Mouse (Mus musculus) hindbrain, embryonic 16.5 days (tissue): ENCODE measurements at regions not wholly inside any gene's neighbourhood (a gene's known extent, or its start where the extent isn't known, plus 50 kb on each side); places are given as distances from the start of the nearest gene placed in this dataset.
"Not testable (repeated sequence)": the region's sequence is repeated elsewhere in the genome, so short reads cannot be mapped to it uniquely, and the experiment has no call there.

Source experiments
- ATAC-seq: fragments of 200-750 bp; cut with Nextera tagmentation; 2 replicates; pipeline ENCODE4 v1.8.0; 2017; ENCODE audit warnings: moderate TSS enrichment, moderate library complexity
- H3K27ac ChIP-seq: fragments of 300-500 bp; sonication (generic); 2 replicates; pipeline ENCODE4 v1.5.1; 2014; ENCODE audit warnings: low read depth, mild to moderate bottlenecking, control low read depth, low read length, moderate library complexity
- H3K27me3 ChIP-seq: fragments of 300-500 bp; sonication (generic); replicated peaks from 2 replicates; pipeline ENCODE4 v1.6.1; 2014; ENCODE audit warnings: low read length; ENCODE audit not compliant: control insufficient read depth, insufficient read depth
- H3K36me3 ChIP-seq: fragments of 300-500 bp; sonication (generic); 2 replicates; pipeline ENCODE4 v1.6.1; 2014; ENCODE audit warnings: mild to moderate bottlenecking, low read length, moderate library complexity, mixed read lengths; ENCODE audit not compliant: control insufficient read depth, insufficient read depth
- H3K4me1 ChIP-seq: fragments of 300-500 bp; sonication (generic); 2 replicates; pipeline ENCODE4 v1.6.1; 2014; ENCODE audit warnings: low read depth, low read length; ENCODE audit not compliant: control insufficient read depth, insufficient read depth
- H3K4me2 ChIP-seq: fragments of 300-500 bp; sonication (generic); 2 replicates; pipeline ENCODE4 v1.6.1; 2014; ENCODE audit warnings: mild to moderate bottlenecking, low read length, control low read depth, moderate library complexity
- H3K4me3 ChIP-seq: fragments of 300-500 bp; sonication (generic); 2 replicates; pipeline ENCODE4 v1.5.1; 2014; ENCODE audit warnings: mild to moderate bottlenecking, low read length, control low read depth, moderate library complexity
- H3K9ac ChIP-seq: fragments of 300-500 bp; sonication (generic); 2 replicates; pipeline ENCODE4 v1.6.1; 2014; ENCODE audit warnings: low read depth, mild to moderate bottlenecking, control low read depth, low read length, moderate library complexity
- H3K9me3 ChIP-seq: fragments of 300-500 bp; sonication (generic); 2 replicates; pipeline ENCODE4 v1.6.1; 2014; ENCODE audit warnings: mild to moderate bottlenecking, low read length, moderate library complexity; ENCODE audit not compliant: control insufficient read depth
- WGBS: fragments of 180-500 bp; shearing (Covaris S2); extraction: QIAGEN DNeasy Blood & Tissue Kit; methylation state at CpG from one replicate; pipeline ENCODE4 v1.1.7; 2014; 5-methylcytosine and 5-hydroxymethylcytosine counted together

GRCm38 (mm10) chr6:19855476-19855875, 989.4 kb downstream of the Ankrd7 start:
- H3K4me1 ChIP-seq, H3K27ac ChIP-seq, H3K9me3 ChIP-seq, H3K4me3 ChIP-seq, ATAC-seq, H3K4me2 ChIP-seq, H3K36me3 ChIP-seq, H3K9ac ChIP-seq, H3K27me3 ChIP-seq: not testable (repeated sequence)
- no CpG with 5 or more reads among the region's 1 CpGs for WGBS

DNA sequence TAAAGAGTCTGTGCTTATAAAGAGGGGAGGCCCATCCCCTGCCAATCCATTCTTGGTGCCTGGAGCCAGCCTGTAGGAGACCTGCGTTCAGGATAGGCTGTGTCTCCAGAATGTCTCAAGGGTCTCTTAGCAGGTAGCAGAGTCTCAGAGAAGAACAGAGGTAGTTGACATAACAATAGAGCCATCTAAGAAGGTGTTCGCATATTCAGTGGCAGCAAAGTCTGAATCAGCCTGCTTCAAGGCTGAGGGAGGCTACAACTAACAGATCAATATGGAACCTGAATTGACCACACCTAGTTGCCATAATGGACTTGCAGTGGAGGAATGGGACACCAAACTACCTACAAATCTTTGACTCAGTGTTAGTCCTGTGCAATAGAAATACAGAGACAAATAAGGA, 998.0 kb downstream of the Ankrd7 start:
- ATAC-seq, result no peak
- no peaks in the 10 kb centered on the region for H3K27me3 ChIP-seq
- H3K4me2 ChIP-seq, result no peak overlapping the region
- no peak overlapping the region for H3K9ac ChIP-seq
- 93% methylated on average over 2 of the region's 2 CpGs for WGBS
- no peak overlapping the region for H3K27ac ChIP-seq
- H3K4me3 ChIP-seq, result no peak overlapping the region
- no peaks in the 10 kb centered on the region for H3K9me3 ChIP-seq
- no peaks in the 10 kb centered on the region for H3K4me1 ChIP-seq
- H3K36me3 ChIP-seq, result no peaks in the 10 kb centered on the region

GRCm38 (mm10) chr6:19869697-19870096, 1003.6 kb downstream of the Ankrd7 start:
- no peak overlapping the region for H3K27ac ChIP-seq
- no peak overlapping the region for H3K4me3 ChIP-seq
- no peak for ATAC-seq
- 64% methylated on average over 1 of the region's 1 CpGs for WGBS
- no peaks in the 10 kb centered on the region for H3K36me3 ChIP-seq
- H3K4me2 ChIP-seq, result no peak overlapping the region
- no peaks in the 10 kb centered on the region for H3K27me3 ChIP-seq
- H3K9me3 ChIP-seq, result no peaks in the 10 kb centered on the region
- no peak overlapping the region for H3K9ac ChIP-seq
- no peaks in the 10 kb centered on the region for H3K4me1 ChIP-seq

GRCm38 (mm10) chr6:19911181-19911580, 1045.1 kb downstream of the Ankrd7 start:
- H3K9me3 ChIP-seq, result no peaks in the 10 kb centered on the region
- H3K9ac ChIP-seq, result no peak overlapping the region
- H3K27me3 ChIP-seq, result no peaks in the 10 kb centered on the region
- no peak overlapping the region for H3K4me2 ChIP-seq
- H3K36me3 ChIP-seq, result no peaks in the 10 kb centered on the region
- H3K4me3 ChIP-seq, result no peak overlapping the region
- no peak overlapping the region for H3K27ac ChIP-seq
- H3K4me1 ChIP-seq, result no peaks in the 10 kb centered on the region
- no peak for ATAC-seq
- 92% methylated on average over 1 of the region's 1 CpGs for WGBS

DNA sequence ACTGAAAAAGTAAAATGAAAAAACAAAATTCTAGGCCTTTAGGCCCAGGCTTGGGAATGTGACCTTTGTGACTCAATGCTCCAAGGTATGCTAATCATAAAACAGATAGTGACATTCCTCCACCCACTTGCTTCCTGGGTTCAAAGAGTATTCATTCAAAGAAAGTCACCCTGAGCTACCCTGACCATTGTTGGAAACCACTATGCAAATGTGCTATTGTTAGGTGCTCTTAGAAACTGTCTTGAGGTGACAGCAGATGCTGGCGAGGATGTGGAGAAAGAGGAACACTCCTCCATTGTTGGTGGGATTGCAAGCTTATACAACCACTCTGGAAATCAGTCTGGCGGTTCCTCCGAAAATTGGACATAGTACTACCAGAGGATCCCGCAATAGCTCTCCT, 1075.7 kb downstream of the Ankrd7 start:
- not testable (repeated sequence) for ATAC-seq, H3K36me3 ChIP-seq, H3K9ac ChIP-seq, H3K27ac ChIP-seq, H3K27me3 ChIP-seq, H3K4me3 ChIP-seq, H3K9me3 ChIP-seq, H3K4me1 ChIP-seq, H3K4me2 ChIP-seq
- WGBS, result 77% methylated on average over 4 of the region's 4 CpGs

- ATAC-seq, result no peak
- no peak overlapping the region for H3K4me2 ChIP-seq
Observed at GRCm38 (mm10) chr6:19944334-19944733, 1078.2 kb downstream of the Ankrd7 start.

GRCm38 (mm10) chr6:19945693-19946092, 1079.6 kb downstream of the Ankrd7 start:
- 55% methylated on average over 4 of the region's 4 CpGs for WGBS
- Histone ChIP-seq H3K9me3 (no peaks in the 10 kb centered on the region), H3K27ac (no peak overlapping the region), H3K9ac (no peak overlapping the region), H3K4me3 (no peak overlapping the region), H3K4me1 (no peaks in the 10 kb centered on the region), H3K4me2 (no peak overlapping the region), H3K27me3 (no peaks in the 10 kb centered on the region), H3K36me3 (no peaks in the 10 kb centered on the region)
- ATAC-seq, result peak; percentile 70

More at GRCm38 (mm10) chr6:19944334-19944733, 1078.2 kb downstream of the Ankrd7 start:
- no peak overlapping the region for H3K27ac ChIP-seq
- H3K9ac ChIP-seq, result no peak overlapping the region
- no peaks in the 10 kb centered on the region for H3K4me1 ChIP-seq
- no peaks in the 10 kb centered on the region for H3K9me3 ChIP-seq
- H3K4me3 ChIP-seq, result no peak overlapping the region
- H3K36me3 ChIP-seq, result no peaks in the 10 kb centered on the region
- H3K27me3 ChIP-seq, result no peaks in the 10 kb centered on the region

- Histone ChIP-seq H3K27me3 (no peaks in the 10 kb centered on the region), H3K4me2 (no peak overlapping the region), H3K9ac (no peak overlapping the region), H3K4me3 (no peak overlapping the region), H3K4me1 (no peaks in the 10 kb centered on the region), H3K9me3 (no peaks in the 10 kb centered on the region), H3K36me3 (no peaks in the 10 kb centered on the region), H3K27ac (no peak overlapping the region)
- peak; percentile 60; the same call in 1 of the 2 replicates for ATAC-seq
- 18% methylated on average over 1 of the region's 1 CpGs for WGBS
Observed at GRCm38 (mm10) chr6:19975898-19976297, 1109.8 kb downstream of the Ankrd7 start.

DNA sequence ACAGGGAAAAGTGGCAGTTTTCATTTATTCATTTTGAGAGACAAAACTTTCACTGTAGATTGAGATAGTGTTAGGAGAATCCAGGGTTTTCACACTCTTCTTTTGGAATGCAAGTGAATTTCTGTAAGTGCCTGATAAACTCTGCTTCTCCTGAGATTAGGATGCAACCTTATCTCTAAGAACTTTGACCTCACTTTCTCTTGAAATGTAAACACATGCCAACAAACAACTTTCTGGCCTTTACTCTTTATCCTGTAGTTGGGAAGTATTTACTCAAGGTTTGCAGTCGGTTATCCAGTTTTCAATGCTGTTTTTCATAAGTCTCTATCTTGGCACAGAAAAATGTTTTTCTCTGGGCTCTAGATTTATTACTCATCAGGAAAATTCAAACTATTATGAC, 1125.7 kb downstream of the Ankrd7 start:
- no peaks in the 10 kb centered on the region for H3K9me3 ChIP-seq
- no peaks in the 10 kb centered on the region for H3K4me1 ChIP-seq
- H3K27ac ChIP-seq, result no peak overlapping the region
- ATAC-seq, result no peak
- WGBS, result 65% methylated on average over 1 of the region's 1 CpGs
- H3K27me3 ChIP-seq, result no peaks in the 10 kb centered on the region
- no peak overlapping the region for H3K4me2 ChIP-seq
- no peaks in the 10 kb centered on the region for H3K36me3 ChIP-seq
- H3K4me3 ChIP-seq, result no peak overlapping the region
- H3K9ac ChIP-seq, result no peak overlapping the region

- Histone ChIP-seq H3K27me3 (no peaks in the 10 kb centered on the region), H3K9me3 (no peaks in the 10 kb centered on the region), H3K36me3 (no peaks in the 10 kb centered on the region), H3K4me1 (no peaks in the 10 kb centered on the region), H3K9ac (no peak overlapping the region), H3K4me2 (no peak overlapping the region), H3K27ac (no peak overlapping the region), H3K4me3 (no peak overlapping the region)
- no peak for ATAC-seq
Observed at GRCm38 (mm10) chr6:20028466-20028865, 1162.3 kb downstream of the Ankrd7 start.
